Mouse (Mus musculus) lung, adult 2 months (tissue): Measurements from ENCODE around the gene Phf5a.

Experiments
- CTCF ChIP-seq: fragments of 200-500 bp; IDR thresholded peaks from 2 replicates; pipeline ENCODE4 v1.5.1; 2011; ENCODE audit warnings: mild to moderate bottlenecking, low read length, control low read depth; ENCODE audit not compliant: insufficient read depth
- POLR2A ChIP-seq: fragments of 200-500 bp; IDR thresholded peaks from 2 replicates; pipeline ENCODE4 v1.6.1; 2011; ENCODE audit warnings: low read depth, mild to moderate bottlenecking, control low read depth, low read length, borderline replicate concordance; ENCODE audit errors: extremely low read depth

DNA sequence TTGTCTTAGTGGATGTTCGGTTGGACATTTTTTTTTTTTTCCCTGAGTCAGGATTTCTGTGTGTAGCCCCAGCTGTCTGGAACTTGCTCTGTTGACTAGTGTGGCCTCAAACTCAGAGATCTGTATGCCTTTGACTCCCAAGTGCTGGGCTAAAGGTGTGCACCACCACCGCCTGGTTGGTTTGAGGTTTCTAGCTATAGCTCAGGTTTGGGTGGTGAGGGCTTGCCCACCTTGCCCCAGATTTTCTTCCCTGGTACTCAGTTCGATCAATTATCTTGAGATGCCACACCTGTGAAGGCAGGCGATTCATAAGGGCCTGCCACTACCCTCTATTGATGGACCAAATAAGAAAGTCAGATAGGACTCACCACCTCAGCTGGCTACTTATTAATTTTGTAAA, 24.6 kb downstream of the Phf5a start:
- no peak for TF ChIP-seq CTCF
- no peak for TF ChIP-seq POLR2A
